Mouse (Mus musculus) kidney, embryonic 16.5 days (tissue): ENCODE measurements around the gene Rab31. TPM values are rescaled to one million over a fixed set of nuclear protein-coding genes. Genes with fewer than 3 reads are reported as not detected.

Experiments used
- ATAC-seq: fragments of 200-750 bp; cut with Nextera tagmentation; 2 replicates; pipeline ENCODE4 v1.8.0; 2017; ENCODE audit warnings: moderate TSS enrichment; ENCODE audit not compliant: low FRiP score, low TSS enrichment
- H3K27ac ChIP-seq: fragments of 300-500 bp; sonication (generic); 2 replicates; pipeline ENCODE4 v1.5.1; 2014; ENCODE audit warnings: low read length
- H3K27me3 ChIP-seq: fragments of 300-500 bp; sonication (generic); 2 replicates; pipeline ENCODE4 v1.6.1; 2014; ENCODE audit warnings: low read length, control low read depth, mixed read lengths; ENCODE audit not compliant: insufficient read depth
- H3K36me3 ChIP-seq: fragments of 300-500 bp; sonication (generic); 2 replicates; pipeline ENCODE4 v1.6.1; 2014; ENCODE audit warnings: low read length, control low read depth, mixed read lengths; ENCODE audit not compliant: insufficient read depth
- H3K4me1 ChIP-seq: fragments of 300-500 bp; sonication (generic); 2 replicates; pipeline ENCODE4 v1.6.1; 2014; ENCODE audit warnings: low read length, control low read depth, mixed read lengths; ENCODE audit not compliant: insufficient read depth
- H3K4me2 ChIP-seq: fragments of 300-500 bp; sonication (generic); replicated peaks from 2 replicates; pipeline ENCODE4 v1.6.1; 2014; ENCODE audit warnings: low read depth, low read length
- H3K4me3 ChIP-seq: fragments of 300-500 bp; sonication (generic); 2 replicates; pipeline ENCODE4 v1.5.1; 2014; ENCODE audit warnings: mild to moderate bottlenecking, low read length
- H3K9ac ChIP-seq: fragments of 300-500 bp; sonication (generic); replicated peaks from 2 replicates; pipeline ENCODE4 v1.6.1; 2014; ENCODE audit warnings: low read length
- H3K9me3 ChIP-seq: fragments of 300-500 bp; sonication (generic); 2 replicates; pipeline ENCODE4 v1.6.1; 2016; ENCODE audit warnings: low read length, control low read depth
- WGBS: fragments of 180-500 bp; shearing (Covaris S2); extraction: QIAGEN DNeasy Blood & Tissue Kit; methylation state at CpG from one replicate; pipeline ENCODE4 v1.1.7; 2014; 5-methylcytosine and 5-hydroxymethylcytosine counted together
- polyA plus RNA-seq: library from polyadenylated mRNA; unstranded; fragments of >200 nt; fragmentation: Nextera tagmentation; extraction: Ambion mirVana; gene quantifications from 2 replicates; pipeline ENCODE4 v1.2.1, GENCODE M21; 2015

Rab31 gene
- polyA plus RNA-seq, 1 experiment from 2014 or later: 38.4 TPM

GRCm38 (mm10) chr17:65742969-65743368 is 29.6 kb downstream of the Rab31 start:
- no peak overlapping the region for H3K4me2 ChIP-seq
- no peak overlapping the region for H3K27ac ChIP-seq
- H3K9ac ChIP-seq: no peak overlapping the region
- H3K4me1 ChIP-seq: no peaks in the 10 kb centered on the region; the same call in 1 of the 2 replicates
- 43% methylated on average over 4 of the region's 4 CpGs for WGBS
- H3K4me3 ChIP-seq: no peak overlapping the region
- H3K27me3 ChIP-seq: no peaks in the 10 kb centered on the region
- H3K9me3 ChIP-seq: peaks cover 7% of the 10 kb centered on the region; the same call in 1 of the 2 replicates
- H3K36me3 ChIP-seq: 0 out of 2 replicates have a peak, but pooled peaks cover 10% of the 10 kb centered on the region
- ATAC-seq: no peak

GRCm38 (mm10) chr17:65742245-65742905 is 30.2 kb downstream of the Rab31 start:
- Histone ChIP-seq H3K9me3 (0 out of 2 replicates have a peak, but pooled peaks cover 6% of the 10 kb centered on the region), H3K9ac (no peak overlapping the region), H3K27me3 (no peaks in the 10 kb centered on the region), H3K27ac (no peak overlapping the region), H3K36me3 (0 out of 2 replicates have a peak, but pooled peaks cover 10% of the 10 kb centered on the region), H3K4me3 (no peak overlapping the region), H3K4me2 (no peak overlapping the region), H3K4me1 (no peaks in the 10 kb centered on the region; the same call in 1 of the 2 replicates)
- ATAC-seq: no peak
- WGBS: 81% methylated on average over 10 of the region's 10 CpGs

- Histone ChIP-seq H3K4me1 (no peaks in the 10 kb centered on the region; the same call in 1 of the 2 replicates), H3K36me3 (0 out of 2 replicates have a peak, but pooled peaks cover 10% of the 10 kb centered on the region), H3K27ac (no peak overlapping the region), H3K27me3 (no peaks in the 10 kb centered on the region), H3K4me2 (no peak overlapping the region), H3K4me3 (no peak overlapping the region), H3K9ac (no peak overlapping the region), H3K9me3 (0 out of 2 replicates have a peak, but pooled peaks cover 6% of the 10 kb centered on the region)
- ATAC-seq: no peak
- WGBS: 88% methylated on average over 4 of the region's 4 CpGs
These were observed 31.0 kb downstream of the Rab31 start for GRCm38 (mm10) chr17:65741565-65741964.

- Histone ChIP-seq H3K27ac (no peak overlapping the region), H3K9me3 (0 out of 2 replicates have a peak, but pooled peaks cover 4% of the 10 kb centered on the region), H3K4me3 (no peak overlapping the region), H3K4me2 (no peak overlapping the region), H3K27me3 (no peaks in the 10 kb centered on the region), H3K4me1 (no peaks in the 10 kb centered on the region; the same call in 1 of the 2 replicates), H3K36me3 (0 out of 2 replicates have a peak, but pooled peaks cover 10% of the 10 kb centered on the region), H3K9ac (no peak overlapping the region)
- 87% methylated on average over 15 of the region's 15 CpGs for WGBS
- no peak for ATAC-seq
These were observed 32.5 kb downstream of the Rab31 start for GRCm38 (mm10) chr17:65739874-65740725.

GRCm38 (mm10) chr17:65737622-65738021 is 34.9 kb downstream of the Rab31 start:
- ATAC-seq: peak; percentile 54; the same call in 1 of the 2 replicates
- no peaks in the 10 kb centered on the region for H3K9me3 ChIP-seq
- no peak overlapping the region for H3K27ac ChIP-seq
- H3K27me3 ChIP-seq: no peaks in the 10 kb centered on the region
- no peaks in the 10 kb centered on the region for H3K4me1 ChIP-seq
- no peak overlapping the region for H3K9ac ChIP-seq
- WGBS: 81% methylated on average over 6 of the region's 6 CpGs
- H3K4me2 ChIP-seq: no peak overlapping the region
- H3K4me3 ChIP-seq: no peak overlapping the region
- H3K36me3 ChIP-seq: no peaks in the 10 kb centered on the region

GRCm38 (mm10) chr17:65737175-65737574 is 35.4 kb downstream of the Rab31 start:
- 73% methylated on average over 5 of the region's 5 CpGs for WGBS
- Histone ChIP-seq H3K9ac (no peak overlapping the region), H3K4me3 (no peak overlapping the region), H3K9me3 (no peaks in the 10 kb centered on the region), H3K4me2 (no peak overlapping the region), H3K4me1 (no peaks in the 10 kb centered on the region), H3K27ac (no peak overlapping the region), H3K27me3 (no peaks in the 10 kb centered on the region), H3K36me3 (no peaks in the 10 kb centered on the region)
- ATAC-seq: no peak

GRCm38 (mm10) chr17:65735088-65735487 is 37.5 kb downstream of the Rab31 start:
- no peaks in the 10 kb centered on the region for H3K4me1 ChIP-seq
- H3K4me3 ChIP-seq: no peak overlapping the region
- no peaks in the 10 kb centered on the region for H3K9me3 ChIP-seq
- 88% methylated on average over 2 of the region's 2 CpGs for WGBS
- no peak overlapping the region for H3K4me2 ChIP-seq
- no peak for ATAC-seq
- H3K27ac ChIP-seq: no peak overlapping the region
- H3K36me3 ChIP-seq: no peaks in the 10 kb centered on the region
- H3K27me3 ChIP-seq: no peaks in the 10 kb centered on the region
- H3K9ac ChIP-seq: no peak overlapping the region

GRCm38 (mm10) chr17:65732666-65733065 is 39.9 kb downstream of the Rab31 start:
- Histone ChIP-seq H3K4me1 (no peaks in the 10 kb centered on the region), H3K36me3 (no peaks in the 10 kb centered on the region), H3K27me3 (no peaks in the 10 kb centered on the region), H3K9ac (no peak overlapping the region), H3K27ac (no peak overlapping the region), H3K4me2 (no peak overlapping the region), H3K9me3 (no peaks in the 10 kb centered on the region), H3K4me3 (no peak overlapping the region)
- ATAC-seq: no peak
- WGBS: 85% methylated on average over 4 of the region's 4 CpGs

GRCm38 (mm10) chr17:65731710-65732109 is 40.8 kb downstream of the Rab31 start:
- ATAC-seq: peak; percentile 27; the same call in 1 of the 2 replicates
- Histone ChIP-seq H3K9me3 (no peaks in the 10 kb centered on the region), H3K4me2 (no peak overlapping the region), H3K36me3 (no peaks in the 10 kb centered on the region), H3K9ac (no peak overlapping the region), H3K4me3 (no peak overlapping the region), H3K4me1 (no peaks in the 10 kb centered on the region), H3K27ac (no peak overlapping the region), H3K27me3 (no peaks in the 10 kb centered on the region)
- WGBS: 86% methylated on average over 9 of the region's 9 CpGs
